Mouse (Mus musculus) heart, adult 8-10 months (tissue): ENCODE results near the gene Smc3. TPM values are rescaled to one million over a fixed set of nuclear protein-coding genes. Genes with fewer than 3 reads are reported as not detected.

Experiments used
- DNase-seq: peaks from one replicate; pipeline ENCODE4 v3.0.0; 2022; ENCODE audit warnings: low spot score
- total RNA-seq, 4 experiments: library from RNA; stranded (reverse); gene quantifications; 2 replicates each; pipeline ENCODE4 v1.2.4; 2022

Smc3 gene
- 10 to 100 TPM; 16.0 to 23.4 (median 21.1) TPM for total RNA-seq

DNA sequence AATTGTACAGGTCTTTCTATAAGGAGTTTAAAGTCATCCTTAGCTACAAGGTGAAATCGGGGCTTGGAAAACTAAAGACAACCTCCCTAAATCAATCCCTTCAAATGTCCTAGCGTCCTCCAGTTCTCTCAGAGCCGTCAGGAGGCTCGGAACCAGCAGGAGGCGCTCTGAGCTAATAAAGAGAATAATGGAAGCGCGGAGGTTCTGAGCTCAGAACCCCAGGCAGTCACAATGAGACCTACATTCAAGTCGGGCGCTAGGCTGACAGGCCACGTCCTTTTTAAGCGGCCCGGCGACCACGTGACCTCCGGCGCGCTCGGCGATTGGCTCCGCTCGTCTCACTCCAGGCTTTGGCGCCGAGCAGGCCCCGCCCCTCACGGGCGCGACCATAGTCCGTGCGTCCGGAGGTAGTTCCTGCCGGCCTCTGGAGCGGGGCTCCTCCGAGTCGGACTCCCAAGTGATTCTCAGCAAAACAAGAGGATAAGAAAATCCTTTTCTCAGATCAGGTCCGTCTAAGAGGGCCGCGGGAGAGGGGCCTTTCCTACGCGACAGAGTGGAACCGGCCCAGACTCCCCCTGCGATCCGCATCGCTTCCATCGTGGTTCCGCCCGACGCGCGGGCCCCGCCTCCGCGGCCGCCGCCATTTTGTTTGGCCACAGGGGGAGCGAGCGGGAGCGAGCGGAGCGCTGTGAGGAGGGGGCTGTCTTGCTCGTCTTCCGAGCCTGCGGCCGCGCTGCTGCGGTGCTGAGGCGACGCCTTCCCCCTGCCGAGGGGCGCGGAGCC lies at the start of gene Smc3:
Gene Smc3, plus strand, starts transcription at position 642 of the 783 bp plus-strand sequence.
- peak; percentile 99 for DNase-seq

DNA sequence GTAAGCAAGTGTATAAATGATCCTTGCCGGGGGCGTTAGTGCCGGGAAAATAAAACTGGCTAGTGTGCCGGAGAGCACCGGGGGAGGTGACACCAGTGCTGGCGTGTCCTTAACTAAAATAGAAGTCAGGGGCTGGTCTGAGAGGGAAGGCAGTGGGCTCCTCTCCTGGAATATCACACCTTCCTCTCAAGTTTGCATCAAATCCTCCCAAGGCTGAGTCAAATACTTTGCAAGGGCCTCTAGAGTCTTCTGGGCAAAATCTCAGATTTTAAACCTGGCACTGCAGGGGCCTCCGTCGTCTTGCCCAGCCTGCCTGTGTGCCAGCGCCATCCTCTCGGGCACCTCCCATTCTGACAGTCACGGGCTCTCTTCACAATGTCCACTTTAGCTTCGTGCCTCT lies 49.2 kb upstream of the Smc3 start:
- DNase-seq: no peak

DNA sequence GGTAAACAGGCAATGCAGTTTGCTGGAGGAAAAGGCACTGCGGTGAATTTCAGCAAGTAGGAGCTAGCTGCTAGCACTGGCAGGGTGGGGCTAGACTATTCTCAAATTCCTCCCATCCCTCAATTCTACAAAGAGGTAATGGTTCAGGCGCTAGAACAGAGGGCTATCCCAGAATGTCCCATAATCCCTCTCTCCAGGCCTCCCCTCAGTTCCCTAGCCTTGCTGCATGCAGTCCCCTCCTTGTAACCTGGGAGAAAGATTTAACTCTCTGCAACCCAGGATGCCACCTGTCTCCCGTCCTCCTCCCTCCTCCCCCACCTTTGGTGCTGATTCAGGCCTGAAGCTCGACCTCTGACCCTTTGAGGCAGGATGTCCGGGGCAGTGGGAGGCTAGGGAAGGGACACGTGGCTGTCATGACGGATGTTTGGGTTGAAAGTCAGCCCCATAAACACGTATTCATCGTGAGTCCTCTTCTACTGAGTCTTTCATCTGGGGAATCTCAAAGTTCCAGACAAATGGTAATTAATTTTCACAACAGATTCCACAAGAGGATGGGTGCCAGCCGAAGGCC lies 47.9 kb upstream of the Smc3 start:
- DNase-seq: no peak

DNA sequence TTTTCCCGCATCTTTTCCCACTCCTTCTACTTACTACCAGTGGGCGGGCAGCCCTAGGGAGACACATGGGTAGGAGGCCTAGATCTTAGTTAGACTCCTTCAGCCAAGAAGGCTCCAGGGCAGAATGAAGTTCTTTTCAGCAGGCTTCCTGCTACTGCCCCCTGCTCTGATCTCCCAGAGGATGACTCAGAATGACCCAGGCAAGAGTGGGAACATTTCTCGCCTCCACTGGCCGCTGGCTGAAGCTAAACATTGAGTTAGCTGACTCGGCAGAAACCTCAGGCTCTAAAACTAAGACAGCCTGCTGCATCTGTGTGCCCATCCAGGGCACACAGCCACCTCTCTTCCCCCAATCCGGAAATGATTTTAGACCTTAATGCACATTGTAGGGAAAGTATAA lies 47.4 kb upstream of the Smc3 start:
- DNase-seq: no peak

DNA sequence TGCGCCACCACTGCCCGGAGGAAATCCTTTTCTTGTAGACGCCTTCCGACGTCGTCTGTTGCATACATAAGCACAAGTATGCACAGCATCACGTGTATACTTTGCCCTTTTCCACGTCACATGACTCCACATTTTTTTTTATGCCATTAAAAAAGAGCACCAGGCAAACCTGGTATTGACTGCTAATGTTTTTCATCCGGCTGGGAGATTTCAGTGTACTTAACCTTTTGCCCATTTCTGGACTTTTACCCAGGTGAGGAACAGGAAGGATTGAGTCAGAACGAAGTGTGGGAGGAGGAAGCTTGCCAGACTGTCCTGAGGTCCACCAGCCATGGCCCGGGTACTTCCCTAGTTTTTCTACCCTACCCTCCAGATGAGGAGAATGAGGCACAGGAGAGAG lies 45.8 kb upstream of the Smc3 start:
- no peak for DNase-seq

DNA sequence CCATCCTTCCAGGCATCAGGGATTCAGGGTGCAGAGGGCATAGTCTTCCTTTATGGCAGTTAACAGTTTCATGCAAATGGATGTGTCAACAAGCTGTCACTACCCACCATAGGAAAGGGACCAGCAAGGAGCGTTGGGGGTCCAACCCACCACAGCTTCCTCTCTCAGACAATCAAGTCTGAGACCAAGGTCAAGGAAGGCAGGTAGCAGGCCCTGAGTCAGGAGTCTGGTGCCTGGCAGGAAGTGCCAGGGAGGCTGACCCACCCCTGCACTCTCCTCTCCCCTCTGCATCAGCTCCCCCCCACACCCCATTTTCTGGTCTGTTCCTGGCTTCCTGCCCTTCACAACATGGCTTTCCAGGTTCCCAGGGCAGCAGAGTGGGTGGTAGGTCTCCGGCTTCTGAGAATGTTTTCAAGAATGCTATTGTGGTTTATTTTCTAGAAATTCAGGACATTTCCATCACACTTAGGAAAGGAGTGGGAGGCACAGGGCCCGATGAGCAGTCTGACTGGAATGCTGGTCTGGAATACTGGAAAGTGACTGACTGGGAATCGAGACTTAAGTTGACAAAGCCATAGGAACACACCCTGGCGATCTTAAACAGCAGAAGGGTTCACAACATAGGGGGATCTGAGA lies 45.1 kb upstream of the Smc3 start:
- DNase-seq: no peak

DNA sequence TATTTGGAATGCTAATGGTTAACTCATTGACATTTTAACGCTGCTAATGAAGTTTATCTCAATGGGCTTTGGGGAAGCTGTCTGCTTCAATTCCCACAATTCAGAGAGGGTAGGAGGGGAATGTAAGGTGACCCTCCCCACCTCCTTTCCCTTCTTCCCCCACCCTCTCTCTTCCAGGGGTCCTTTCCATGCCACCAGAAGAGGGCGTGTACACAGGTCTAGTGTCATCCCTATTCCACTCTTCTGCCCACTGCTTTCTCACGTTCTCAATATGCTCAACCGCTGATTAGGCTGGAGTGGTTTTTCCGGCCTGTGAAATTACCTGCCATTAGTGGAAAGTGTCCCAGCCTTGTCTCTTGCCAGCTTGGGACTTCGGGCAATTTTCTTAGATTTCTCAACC lies 43.4 kb upstream of the Smc3 start:
- no peak for DNase-seq

DNA sequence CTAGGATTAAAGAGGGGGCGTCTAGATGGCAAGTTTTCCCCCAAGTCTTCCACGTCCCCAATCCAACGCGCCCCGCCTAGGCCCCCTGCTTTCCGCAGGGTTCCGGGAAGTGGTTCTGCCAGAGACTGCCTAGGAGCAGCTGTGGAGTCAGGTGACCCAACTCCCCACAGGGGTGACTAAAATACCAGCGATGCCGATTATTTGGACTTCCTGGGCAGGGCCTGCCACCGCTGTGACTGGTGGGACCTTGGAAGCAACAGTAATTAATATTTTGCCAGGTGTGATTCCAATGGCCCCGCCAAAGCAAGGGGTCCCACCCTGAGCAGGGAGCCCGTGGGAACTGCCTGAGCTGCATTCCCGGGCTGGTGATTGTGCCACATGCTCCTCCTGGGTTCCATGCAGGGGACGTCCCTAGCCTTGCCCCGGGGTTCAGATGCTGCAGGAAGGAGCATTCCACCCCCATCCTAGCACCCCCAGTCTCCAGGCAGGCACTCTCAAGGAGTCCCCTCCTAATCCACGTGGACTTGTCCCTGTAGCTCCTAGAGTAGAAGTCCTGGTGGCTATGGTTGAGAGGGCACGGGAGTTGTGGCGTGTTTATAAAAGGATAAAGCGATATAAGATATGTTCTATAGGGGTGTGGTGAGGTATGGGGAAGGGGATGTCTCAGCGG lies 42.8 kb upstream of the Smc3 start:
- no peak for DNase-seq

DNA sequence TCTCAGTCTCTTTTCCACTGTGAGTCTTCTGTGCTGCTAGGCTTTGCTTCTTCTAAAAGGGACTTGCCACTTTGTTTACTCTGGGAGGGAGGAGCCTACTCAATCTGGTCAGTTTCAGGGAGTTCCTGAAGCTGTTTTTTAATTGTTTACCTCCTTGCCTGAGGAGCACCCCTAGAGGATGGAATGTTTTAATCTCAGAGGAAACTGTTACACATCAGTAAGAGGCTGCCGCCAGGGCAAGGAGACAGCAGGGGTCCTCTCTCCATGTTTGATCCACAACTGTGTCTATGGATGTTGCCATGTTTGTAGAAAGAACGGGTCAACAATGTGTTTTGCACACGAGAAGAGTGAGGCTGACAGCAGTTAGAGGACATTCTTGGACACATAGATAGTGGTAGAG lies 39.8 kb upstream of the Smc3 start:
- no peak for DNase-seq

DNA sequence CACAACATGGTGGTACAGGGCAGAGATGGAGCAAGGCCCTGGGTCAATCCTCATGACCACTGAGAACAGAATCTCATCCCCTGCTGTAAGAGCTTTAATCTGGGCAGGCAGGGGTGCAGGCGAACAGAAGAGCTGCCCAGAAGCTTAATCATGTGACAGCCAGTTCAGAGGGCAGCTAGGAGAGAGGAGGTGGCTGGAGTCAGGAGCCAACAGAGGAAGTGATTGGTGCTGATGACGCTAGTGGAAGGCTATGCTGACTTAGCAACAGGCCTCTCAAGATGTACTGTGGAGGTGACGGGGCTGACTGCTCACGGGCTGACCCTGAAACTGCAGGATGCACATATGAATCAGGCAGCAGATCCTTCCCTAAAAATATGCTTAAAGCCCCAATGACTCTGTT lies 36.0 kb upstream of the Smc3 start:
- no peak for DNase-seq

DNA sequence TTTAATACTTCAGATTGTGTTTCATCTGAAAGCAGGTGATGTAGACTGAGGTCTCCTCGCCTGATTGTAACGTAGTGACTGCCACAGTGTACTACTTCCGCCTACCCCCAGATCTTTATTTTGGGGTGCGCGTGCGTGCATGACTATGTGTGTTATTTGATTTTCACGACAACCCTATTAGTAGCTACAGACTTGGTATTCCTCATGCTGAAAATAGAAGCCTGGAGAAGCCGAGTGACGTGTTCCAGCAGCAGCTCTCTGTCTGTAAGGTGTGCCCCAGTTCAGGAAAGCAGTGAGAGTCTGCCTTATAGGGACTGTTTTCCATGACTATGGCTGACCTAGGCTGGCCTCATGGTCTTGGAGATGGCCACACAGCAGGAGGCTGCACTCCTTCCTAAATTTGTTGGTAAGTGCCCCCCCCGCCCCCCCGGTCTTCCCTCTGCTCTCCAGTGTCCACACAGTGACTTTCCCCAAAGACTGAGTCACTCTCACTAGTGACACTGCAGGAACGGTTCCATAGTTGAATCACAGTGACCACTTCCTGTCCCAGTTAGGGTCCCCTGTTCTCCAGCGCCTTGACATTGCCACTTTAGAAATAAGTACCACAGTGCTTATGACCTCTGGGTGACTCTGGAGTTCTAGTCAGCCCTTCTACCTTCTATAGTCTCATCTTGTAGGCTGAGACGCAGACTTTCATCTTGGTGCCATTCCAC lies 34.5 kb upstream of the Smc3 start:
- no peak for DNase-seq

DNA sequence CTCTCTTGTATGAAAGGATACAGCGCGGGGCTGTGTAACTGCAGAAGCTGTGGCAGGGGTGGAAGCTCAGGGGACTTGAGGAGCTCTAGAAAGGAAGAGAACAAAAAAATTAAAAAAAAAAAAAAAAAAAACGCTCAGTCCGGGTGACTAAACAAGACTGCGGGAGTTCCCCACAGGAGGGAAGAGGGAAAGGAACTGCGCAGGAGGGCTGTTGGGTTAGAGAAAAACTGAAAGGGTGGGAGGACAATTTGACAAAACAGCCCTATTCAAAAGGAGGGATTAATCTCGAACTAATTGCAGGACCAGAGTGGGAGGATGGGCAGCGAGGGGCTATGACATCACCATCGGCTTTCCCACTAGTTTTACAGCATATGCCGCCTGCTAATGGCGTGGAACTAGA lies 32.3 kb upstream of the Smc3 start:
- no peak for DNase-seq

DNA sequence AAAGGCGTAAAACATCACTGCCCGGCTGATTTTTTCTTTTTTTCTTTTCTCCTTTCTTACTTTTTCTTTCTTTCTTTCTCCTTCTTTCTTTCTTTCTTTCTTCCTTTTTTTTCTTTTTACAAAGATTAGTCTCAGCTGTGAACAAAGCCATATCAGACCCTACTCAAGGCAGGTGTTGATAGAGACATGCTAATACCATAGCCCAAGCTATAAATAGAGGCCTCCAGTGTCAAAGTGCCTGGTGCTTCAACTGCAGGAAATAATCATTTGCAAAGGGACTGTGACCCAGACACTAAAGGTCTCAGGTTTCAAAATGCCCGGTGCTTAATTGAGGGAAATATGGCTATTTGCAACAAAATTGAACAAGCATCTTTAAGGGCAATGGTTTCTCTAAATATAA lies 31.6 kb upstream of the Smc3 start:
- DNase-seq: no peak

DNA sequence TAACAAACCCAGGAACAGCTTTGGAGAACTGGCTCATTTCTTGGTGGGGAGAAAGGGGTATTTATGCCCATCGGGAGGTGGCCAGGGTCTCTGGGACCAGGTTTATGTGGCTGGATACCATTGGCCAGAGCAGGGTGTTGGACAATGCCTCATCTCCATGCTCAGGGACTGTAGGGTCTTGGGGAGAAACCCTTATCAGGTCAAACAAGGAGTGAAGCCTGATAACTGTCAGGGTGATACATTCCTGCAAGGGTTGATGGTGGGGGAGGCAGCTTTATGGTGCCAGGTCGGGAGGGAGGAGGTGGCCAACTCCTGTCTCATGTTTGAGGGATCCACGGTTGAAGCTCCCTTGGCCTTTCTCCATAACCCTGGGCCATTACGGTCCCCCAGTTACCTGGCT lies 29.1 kb upstream of the Smc3 start:
- DNase-seq: no peak

DNA sequence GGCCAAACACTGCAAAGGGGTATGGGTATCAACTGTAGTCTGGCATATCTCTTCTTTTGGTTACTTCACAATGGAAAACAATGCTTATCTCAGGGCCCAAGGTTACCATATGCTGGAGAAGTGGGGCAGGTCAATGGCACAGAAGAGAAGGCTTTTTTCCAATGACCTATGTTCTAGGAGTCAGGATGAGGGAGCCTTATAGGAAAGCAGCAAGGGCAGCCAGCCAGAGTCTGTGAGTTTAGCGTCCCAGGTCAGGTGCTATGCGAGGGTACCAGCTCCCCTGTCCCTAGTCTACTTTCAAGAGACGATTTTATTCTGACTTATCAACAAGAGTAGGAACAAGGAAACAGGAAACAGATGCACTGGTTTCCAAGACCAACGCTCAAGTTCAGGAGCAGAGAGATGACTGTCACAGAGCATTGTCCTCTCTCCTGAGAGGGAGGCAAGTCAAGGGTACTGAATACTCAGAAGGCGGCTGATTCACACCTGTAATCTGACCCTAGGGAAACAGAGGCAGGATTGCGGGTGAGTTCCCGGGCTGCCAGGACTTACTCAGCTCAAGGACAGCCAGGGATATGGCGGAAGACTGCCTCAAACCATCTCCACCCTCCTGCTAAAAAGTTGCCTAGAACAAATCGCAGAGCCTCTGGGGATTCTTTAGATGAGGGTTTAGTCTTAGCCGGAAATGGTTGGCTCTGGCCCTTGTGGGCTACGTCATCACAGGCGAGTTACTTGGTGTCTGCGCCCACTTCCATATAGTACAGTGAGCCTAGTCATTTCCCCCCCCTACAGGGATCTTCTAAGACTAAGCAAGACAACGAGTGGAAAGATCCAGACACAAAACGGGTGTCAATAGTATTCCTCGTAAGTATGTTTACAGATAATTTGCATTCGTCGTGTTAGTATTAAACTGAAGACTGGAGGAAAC lies 28.4 kb upstream of the Smc3 start:
- DNase-seq: no peak

DNA sequence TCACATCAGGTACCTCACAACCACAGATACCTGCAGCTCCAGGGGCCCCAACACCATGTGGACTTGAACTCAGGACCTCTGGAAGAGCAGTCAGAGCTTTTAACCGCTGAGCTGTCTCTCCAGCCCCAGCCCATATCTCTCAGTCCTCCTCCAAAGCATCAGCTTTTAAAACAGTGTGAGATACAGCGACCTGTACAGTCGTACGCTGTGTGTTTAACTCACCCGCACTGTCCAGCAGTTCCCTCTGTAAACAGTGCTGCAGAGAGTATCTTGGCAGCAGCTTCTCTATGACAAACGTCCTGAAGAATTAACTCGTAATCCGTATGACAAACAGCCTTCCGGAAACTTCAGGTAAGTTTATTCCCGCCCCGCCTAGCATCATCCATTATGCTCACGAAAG lies 27.6 kb upstream of the Smc3 start:
- no peak for DNase-seq

DNA sequence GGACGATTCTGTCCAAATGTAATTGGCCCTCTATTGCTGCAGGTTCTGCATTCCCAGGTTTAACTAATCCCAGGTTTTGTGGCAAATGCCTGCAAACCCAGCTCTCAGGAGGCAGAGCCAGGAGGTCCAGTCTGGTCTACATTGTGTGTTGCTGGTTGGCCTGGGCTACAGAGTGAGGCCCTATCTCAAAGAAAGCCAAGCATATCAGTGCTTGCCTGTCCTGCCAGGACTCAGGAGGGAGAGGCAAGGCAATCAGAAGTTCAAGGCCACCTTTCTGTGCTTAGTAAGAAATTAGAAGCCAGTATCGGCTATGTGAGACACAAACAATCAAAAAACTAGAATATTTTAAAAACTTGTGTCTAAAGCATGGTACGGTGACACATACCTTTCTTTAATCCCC lies 27.0 kb upstream of the Smc3 start:
- DNase-seq: no peak

DNA sequence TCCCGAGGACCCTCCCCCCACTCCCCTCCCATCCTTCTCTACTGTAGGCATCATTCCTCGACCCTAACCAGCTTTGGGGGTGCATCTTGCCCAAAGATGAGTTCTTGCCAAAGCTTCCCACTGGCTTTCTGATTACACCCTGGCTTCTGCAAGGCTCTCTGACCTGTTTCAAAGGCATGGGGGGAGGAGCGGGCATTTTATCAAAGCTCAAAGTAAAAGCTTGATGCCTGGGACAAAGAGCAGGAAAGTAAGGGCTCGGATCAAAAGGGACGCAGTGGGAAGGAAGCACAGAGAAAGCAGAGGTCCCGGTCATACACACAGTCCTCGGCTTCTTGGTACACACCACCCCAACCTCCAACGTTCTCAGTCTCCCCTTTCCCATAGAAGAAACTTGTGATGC lies 26.1 kb upstream of the Smc3 start:
- no peak for DNase-seq

DNA sequence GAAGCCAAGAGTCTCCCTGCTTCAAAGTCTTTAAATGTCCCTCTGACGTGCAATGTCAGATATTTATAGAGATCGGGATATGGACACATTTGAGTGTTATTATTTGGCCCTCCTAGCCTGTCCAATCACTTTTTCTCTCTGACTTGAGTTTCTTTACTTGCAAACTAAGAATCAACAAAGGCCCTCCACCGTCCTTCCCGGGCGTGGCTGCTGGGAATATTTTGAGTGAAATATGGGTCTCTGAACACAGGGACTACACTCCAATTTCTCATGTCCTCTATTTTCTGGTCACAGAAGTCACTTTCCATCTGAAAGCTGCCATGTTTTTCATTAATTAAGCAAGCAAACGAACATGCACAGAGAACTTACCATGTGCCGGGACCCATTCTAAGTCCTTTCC lies 25.7 kb upstream of the Smc3 start:
- DNase-seq: no peak

DNA sequence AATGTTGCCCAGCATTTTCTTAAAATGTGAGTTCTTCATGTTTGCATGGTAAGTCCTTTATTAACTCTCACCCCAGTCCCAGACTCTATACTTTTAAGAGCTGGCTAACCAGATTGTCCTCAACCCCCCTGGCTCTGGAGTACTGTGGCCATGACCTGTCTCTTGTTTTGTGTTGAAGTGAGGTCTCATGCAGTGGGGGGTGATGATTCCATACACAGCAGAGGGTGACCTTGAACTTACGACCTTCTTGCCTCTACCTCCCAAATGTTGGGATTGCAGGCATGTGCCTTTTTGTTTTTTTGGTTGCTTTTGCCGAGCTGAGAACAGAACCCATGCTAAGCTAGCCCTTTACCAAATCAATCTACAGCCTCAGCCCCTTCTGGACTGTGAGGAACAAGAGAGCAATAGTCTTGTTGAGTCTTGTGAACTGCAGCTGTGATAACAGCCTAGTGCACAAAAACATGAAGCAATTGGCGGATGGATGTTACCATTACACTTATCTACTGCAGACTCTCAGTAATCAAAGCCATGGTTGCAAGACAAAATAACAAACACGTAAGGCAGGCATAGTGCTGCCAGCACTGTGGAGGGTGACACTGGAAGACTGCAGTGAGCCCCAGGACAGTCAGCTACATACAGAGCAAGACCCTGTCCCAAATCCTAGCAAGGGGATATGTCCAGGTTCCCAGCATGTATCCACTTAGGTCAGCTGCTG lies 24.7 kb upstream of the Smc3 start:
- DNase-seq: no peak
